Mouse (Mus musculus): ENCODE measurements at regions not wholly inside any gene's neighbourhood (a gene's known extent, or its start where the extent isn't known, plus 50 kb on each side); places are given as distances from the start of the nearest gene placed in this dataset.
A peak's percentile ranks its signal among the peaks of the same experiment; 100 is the strongest.
"Not testable (repeated sequence)": the region's sequence is repeated elsewhere in the genome, so short reads cannot be mapped to it uniquely, and the experiment has no call there.

DNA sequence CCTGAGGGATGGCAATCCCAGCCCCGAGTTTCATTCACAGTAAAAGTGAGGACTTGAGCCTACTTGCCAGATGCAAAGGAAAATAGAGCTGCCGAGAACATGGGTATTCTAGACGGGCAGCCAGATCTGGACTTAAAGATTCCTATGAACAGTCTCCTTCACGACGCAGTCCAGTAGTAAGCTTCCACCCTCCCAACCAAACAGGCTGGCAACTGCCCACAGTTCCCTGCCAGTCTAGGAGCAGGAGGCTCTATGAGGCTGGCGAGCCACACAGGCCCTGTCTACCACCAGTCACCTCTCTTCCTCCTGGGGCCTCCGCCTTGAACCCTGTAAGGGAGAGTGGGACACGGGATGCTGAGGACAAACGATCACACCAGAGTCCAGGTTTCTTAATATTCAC lies 153.5 kb upstream of the Snrpn start:
- no peaks in the 10 kb centered on the region for H3K36me3 ChIP-seq (ENCODE audit: control insufficient read depth, insufficient read depth, low read length)
- no peak overlapping the region for H3K4me3 ChIP-seq (ENCODE audit: low read depth, low read length)
- H3K27me3 ChIP-seq (replicated peaks; ENCODE audit: control insufficient read depth, insufficient read depth, low read length) = no peaks in the 10 kb centered on the region
- no peak for DNase-seq (ENCODE audit: low spot score)
- H3K4me1 ChIP-seq (replicated peaks; ENCODE audit: control insufficient read depth, insufficient read depth, low read length) = no peaks in the 10 kb centered on the region
- WGBS = 84% methylated on average over 9 of the region's 9 CpGs
- no peak overlapping the region for H3K9ac ChIP-seq (ENCODE audit: low read length)
- no peak overlapping the region for H3K4me2 ChIP-seq (ENCODE audit: low read length)
- H3K9me3 ChIP-seq (ENCODE audit: control insufficient read depth, low read length) = no peaks in the 10 kb centered on the region
- no peak overlapping the region for H3K27ac ChIP-seq (ENCODE audit: low read depth)
- no peak for ATAC-seq (replicated peaks; ENCODE audit: low FRiP score, low TSS enrichment, low read depth)

- ATAC-seq (replicated peaks; ENCODE audit: low FRiP score, low TSS enrichment, low read depth) = peak; percentile 97
- not testable (repeated sequence) for H3K36me3 ChIP-seq (ENCODE audit: control insufficient read depth, insufficient read depth, low read length); H3K9me3 ChIP-seq (ENCODE audit: control insufficient read depth, low read length); H3K27ac ChIP-seq (ENCODE audit: low read depth); H3K27me3 ChIP-seq (replicated peaks; ENCODE audit: control insufficient read depth, insufficient read depth, low read length); H3K4me1 ChIP-seq (replicated peaks; ENCODE audit: control insufficient read depth, insufficient read depth, low read length)
- Histone ChIP-seq H3K4me2 (ENCODE audit: low read length) (peak overlapping the region; percentile 31), H3K4me3 (ENCODE audit: low read depth, low read length) (peak overlapping the region; percentile 40), H3K9ac (ENCODE audit: low read length) (peak overlapping the region; percentile 38; the same call in 1 of the 2 replicates)
- WGBS = 12% methylated on average over 22 of the region's 22 CpGs
- DNase-seq (ENCODE audit: low spot score) = peak; percentile 71
Measured at GRCm38 (mm10) chr7:60244187-60244866, 104.3 kb upstream of the Snrpn start.

DNA sequence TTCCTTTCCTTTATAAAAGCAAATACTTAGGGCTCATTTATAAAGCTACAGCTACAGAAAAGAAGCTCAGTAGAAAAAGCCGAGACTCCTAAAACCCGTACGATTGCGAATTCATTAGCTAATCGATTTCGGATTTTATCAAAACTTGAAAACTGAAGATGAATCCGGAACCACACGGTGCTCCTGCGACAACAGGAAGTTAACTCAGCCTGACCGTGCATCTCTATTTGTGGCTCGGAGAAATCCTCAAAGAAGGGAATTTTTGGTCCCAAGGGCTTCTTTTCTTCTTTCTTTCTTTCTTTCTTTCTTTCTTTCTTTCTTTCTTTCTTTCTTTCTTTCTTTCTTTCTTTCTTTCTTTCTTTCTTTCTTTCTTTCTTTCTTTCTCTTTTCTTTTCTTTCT lies 103.7 kb upstream of the Snrpn start:
- Histone ChIP-seq H3K4me2 (ENCODE audit: low read length) (peak overlapping the region; percentile 36; the same call in 1 of the 2 replicates), H3K4me3 (ENCODE audit: low read depth, low read length) (peak overlapping the region; percentile 40), H3K9ac (ENCODE audit: low read length) (peak overlapping the region; percentile 43)
- H3K4me1 ChIP-seq (replicated peaks; ENCODE audit: control insufficient read depth, insufficient read depth, low read length); H3K36me3 ChIP-seq (ENCODE audit: control insufficient read depth, insufficient read depth, low read length); H3K9me3 ChIP-seq (ENCODE audit: control insufficient read depth, low read length); H3K27ac ChIP-seq (ENCODE audit: low read depth); H3K27me3 ChIP-seq (replicated peaks; ENCODE audit: control insufficient read depth, insufficient read depth, low read length): not testable (repeated sequence)
- DNase-seq (ENCODE audit: low spot score) (peak; percentile 56), ATAC-seq (replicated peaks; ENCODE audit: low FRiP score, low TSS enrichment, low read depth) (peak; percentile 83; the same call in 1 of the 2 replicates)
- 29% methylated on average over 11 of the region's 11 CpGs for WGBS

DNA sequence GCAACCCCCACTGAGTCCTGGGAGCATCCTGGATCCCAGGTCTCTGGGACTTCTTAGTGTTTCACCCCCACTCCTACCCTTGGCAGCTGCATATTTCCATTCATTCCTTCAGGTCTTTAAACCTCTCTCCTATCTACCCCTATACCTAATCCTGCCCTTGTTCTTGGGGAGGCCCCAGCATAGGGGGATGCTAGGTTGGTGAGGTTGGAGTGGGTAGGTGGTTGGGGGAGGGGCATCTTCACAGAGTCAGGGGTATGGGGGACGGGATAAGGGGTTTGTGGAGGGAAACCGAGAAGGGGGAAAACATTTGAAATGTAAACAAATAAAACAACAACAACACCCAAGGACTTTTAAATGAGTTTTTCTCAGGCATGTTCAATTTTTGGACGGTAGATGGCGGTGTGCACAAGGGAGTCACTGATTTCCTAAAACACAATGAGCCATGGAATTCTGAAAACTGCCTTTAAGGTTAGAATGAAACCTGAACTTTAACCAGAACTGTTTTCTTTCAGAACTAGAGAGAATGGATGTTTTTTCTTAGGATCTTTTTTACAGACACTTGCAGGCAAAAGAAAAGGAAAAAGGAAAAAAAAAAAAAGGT lies 98.7 kb upstream of the Snrpn start:
- H3K27ac ChIP-seq (ENCODE audit: low read depth); H3K4me3 ChIP-seq (ENCODE audit: low read depth, low read length); ATAC-seq (replicated peaks; ENCODE audit: low FRiP score, low TSS enrichment, low read depth); H3K9ac ChIP-seq (ENCODE audit: low read length); H3K27me3 ChIP-seq (replicated peaks; ENCODE audit: control insufficient read depth, insufficient read depth, low read length); DNase-seq (ENCODE audit: low spot score); H3K4me1 ChIP-seq (replicated peaks; ENCODE audit: control insufficient read depth, insufficient read depth, low read length); H3K4me2 ChIP-seq (ENCODE audit: low read length); H3K36me3 ChIP-seq (ENCODE audit: control insufficient read depth, insufficient read depth, low read length); H3K9me3 ChIP-seq (ENCODE audit: control insufficient read depth, low read length): not testable (repeated sequence)
- WGBS = 8% methylated on average over 4 of the region's 4 CpGs

- H3K27ac ChIP-seq (ENCODE audit: low read depth); DNase-seq (ENCODE audit: low spot score); H3K36me3 ChIP-seq (ENCODE audit: control insufficient read depth, insufficient read depth, low read length); ATAC-seq (replicated peaks; ENCODE audit: low FRiP score, low TSS enrichment, low read depth); H3K4me1 ChIP-seq (replicated peaks; ENCODE audit: control insufficient read depth, insufficient read depth, low read length); H3K27me3 ChIP-seq (replicated peaks; ENCODE audit: control insufficient read depth, insufficient read depth, low read length); H3K4me2 ChIP-seq (ENCODE audit: low read length); H3K4me3 ChIP-seq (ENCODE audit: low read depth, low read length); H3K9ac ChIP-seq (ENCODE audit: low read length); H3K9me3 ChIP-seq (ENCODE audit: control insufficient read depth, low read length): not testable (repeated sequence)
- 44% methylated on average over 3 of the region's 3 CpGs for WGBS
Measured at GRCm38 (mm10) chr7:60216358-60217273, 76.6 kb upstream of the Snrpn start.

Measured in intestine, embryonic 14.5 days (tissue).